8 mouse cellular contexts compared by ENCODE assay signal in the genomic region with DNA sequence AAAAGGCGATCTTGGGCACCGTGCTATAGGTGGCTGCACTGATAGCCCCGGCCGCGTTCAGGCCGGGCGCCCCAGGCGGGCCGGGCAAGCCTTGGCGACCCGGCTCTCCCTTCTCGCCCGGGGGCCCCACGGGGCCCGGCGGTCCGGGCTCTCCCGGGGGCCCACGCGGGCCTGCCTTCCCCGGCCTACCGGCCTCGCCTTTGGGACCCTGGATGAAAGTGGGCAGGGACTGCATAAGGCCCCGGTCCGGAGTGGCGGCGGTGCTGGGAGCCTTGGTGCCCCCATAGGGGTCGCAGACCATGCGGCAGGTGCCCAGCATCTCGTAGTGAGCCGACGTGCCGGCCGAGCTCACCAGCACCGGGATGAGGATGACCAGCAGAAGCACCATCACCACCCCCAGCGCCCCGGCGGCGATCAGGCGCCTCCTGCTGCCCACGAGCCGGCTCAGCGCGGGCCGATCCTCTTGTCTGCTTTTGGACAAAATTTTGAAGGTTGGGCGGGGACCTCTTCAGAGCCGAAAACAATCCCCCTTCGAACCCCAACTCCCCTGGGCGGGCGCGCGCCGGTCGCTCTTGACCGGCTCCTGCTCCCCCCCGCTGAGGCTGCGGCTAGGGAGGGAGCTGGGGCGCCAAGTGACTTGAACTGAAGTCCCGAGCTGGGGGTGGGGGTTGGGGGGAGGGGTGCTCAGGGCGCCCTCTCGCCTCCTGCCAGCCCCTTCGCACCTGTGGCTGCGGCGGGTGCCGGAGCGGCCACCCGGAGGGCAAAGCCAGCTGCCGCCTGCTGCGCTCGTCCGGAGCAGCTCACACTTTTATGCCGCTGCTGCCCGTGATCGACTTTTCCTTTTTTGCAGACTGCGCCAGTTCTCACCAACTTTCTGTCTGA. TPM values are rescaled to one million over a fixed set of nuclear protein-coding genes. Genes with fewer than 3 reads are reported as not detected.
DNase-seq lines count a peak whose midpoint lies in the region; ATAC-seq lines count a peak whose summit lies in the region.

No protein-coding gene starts in this region.

- H3K4me1 ChIP-seq in embryonic facial prominence, embryonic 11.5 days (ENCODE audit: control insufficient read depth, insufficient read depth, low read length): 0 out of 2 replicates have a peak, but pooled peaks cover 3% of the 10 kb centered on the region
- H3K4me1 ChIP-seq in heart, embryonic 10.5 days: peaks cover 26% of the 10 kb centered on the region

- peaks cover 24% of the 10 kb centered on the region for H3K27me3 ChIP-seq in embryonic facial prominence, embryonic 11.5 days (ENCODE audit: control insufficient read depth, insufficient read depth, low read length)
- peaks cover 57% of the 10 kb centered on the region for H3K27me3 ChIP-seq in heart, embryonic 10.5 days (ENCODE audit: insufficient read depth, poor library complexity, severe bottlenecking)

- H3K4me3 ChIP-seq in embryonic facial prominence, embryonic 11.5 days (ENCODE audit: low read depth, low read length): peak overlapping the region; percentile 52
- H3K4me3 ChIP-seq in heart, embryonic 10.5 days: peak overlapping the region; percentile 71

- peak overlapping the region; percentile 97 for H3K4me2 ChIP-seq in embryonic facial prominence, embryonic 11.5 days (ENCODE audit: low read depth, low read length)

- H3K9ac ChIP-seq in embryonic facial prominence, embryonic 11.5 days (replicated peaks; ENCODE audit: low read length): peak overlapping the region; percentile 43

- H3K27ac ChIP-seq in embryonic facial prominence, embryonic 11.5 days (replicated peaks; ENCODE audit: low read depth, low read length): no peak overlapping the region
- H3K27ac ChIP-seq in heart, embryonic 10.5 days: peak overlapping the region; percentile 67

- DNase-seq in left cerebral cortex, adult 18-20 months (ENCODE audit: low spot score in 2 of 2): peak; percentile 45 to 61
- no peak for DNase-seq in left cerebral cortex, adult 11 months (ENCODE audit: low spot score)
- DNase-seq in embryonic facial prominence, embryonic 11.5 days (ENCODE audit: low spot score): peak; percentile 40
- DNase-seq in heart, embryonic 10.5 days (ENCODE audit: low spot score): peak; percentile 79
- peak; percentile 43 for DNase-seq in kidney, adult 9 months
- DNase-seq in liver: peak; percentile 24
- DNase-seq in neural tube, embryonic 10.5 days (ENCODE audit: extremely low spot score, low spot score): peak; percentile 70
- peak; percentile 52 for DNase-seq in thymus, postnatal 4 days

- peak; percentile 72; the same call in 1 of the 2 replicates for ATAC-seq in embryonic facial prominence, embryonic 11.5 days (replicated peaks; ENCODE audit: insufficient number of reproducible peaks, low FRiP score, low TSS enrichment, low read depth)

- under 1% methylated on average over 75 of the region's 75 CpGs for WGBS in embryonic facial prominence, embryonic 11.5 days
- WGBS in heart, embryonic 10.5 days: 1% methylated on average over 71 of the region's 75 CpGs

- no peaks in the 10 kb centered on the region for H3K9me3 ChIP-seq in embryonic facial prominence, embryonic 11.5 days (replicated peaks; ENCODE audit: control insufficient read depth, low read length)
- H3K9me3 ChIP-seq in heart, embryonic 10.5 days: no peaks in the 10 kb centered on the region

- H3K36me3 ChIP-seq in embryonic facial prominence, embryonic 11.5 days (replicated peaks; ENCODE audit: control insufficient read depth, insufficient read depth, low read depth, low read length): no peaks in the 10 kb centered on the region
- no peaks in the 10 kb centered on the region for H3K36me3 ChIP-seq in heart, embryonic 10.5 days

RNA-seq across cellular contexts. Expression of a gene that starts 0.9 kb away (rescaled TPM):
- 100 to 1,000 TPM; 120 to 129 TPM for total RNA-seq in left cerebral cortex, adult 18-20 months (2021)
- 1.2 and 2.2 TPM in 2 replicates for polyA plus RNA-seq in embryonic facial prominence, embryonic 11.5 days (2014; fragmentation: Nextera tagmentation; extraction: Ambion mirVana)
- polyA plus RNA-seq in heart, embryonic 10.5 days (2016; fragmentation: Nextera tagmentation; extraction: Ambion mirVana): 0.38 and 0.73 TPM in 2 replicates
